Mouse (Mus musculus) hindbrain, embryonic 11.5 days (tissue): Measurements from ENCODE around the gene Elmo1. TPM values are rescaled to one million over a fixed set of nuclear protein-coding genes. Genes with fewer than 3 reads are reported as not detected.

Experiments used
- ATAC-seq: fragments of 200-750 bp; cut with Nextera tagmentation; 2 replicates; pipeline ENCODE4 v1.8.0; 2017; ENCODE audit warnings: mild to moderate bottlenecking, moderate TSS enrichment, moderate library complexity; ENCODE audit not compliant: low FRiP score
- DNase-seq: peaks from one replicate; pipeline ENCODE4 v3.0.0-alpha.2; 2015; ENCODE audit warnings: low spot score
- H3K27ac ChIP-seq: fragments of 300-500 bp; sonication (generic); 2 replicates; pipeline ENCODE4 v1.5.1; 2014; ENCODE audit warnings: mild to moderate bottlenecking, low read depth, low read length
- H3K27me3 ChIP-seq: fragments of 300-500 bp; sonication (generic); 2 replicates; pipeline ENCODE4 v1.6.1; 2014; ENCODE audit warnings: mild to moderate bottlenecking, low read length, moderate library complexity, mixed read lengths; ENCODE audit not compliant: control insufficient read depth, insufficient read depth
- H3K36me3 ChIP-seq: fragments of 300-500 bp; sonication (generic); 2 replicates; pipeline ENCODE4 v1.6.1; 2014; ENCODE audit warnings: mild to moderate bottlenecking, low read length, moderate library complexity, mixed read lengths; ENCODE audit not compliant: control insufficient read depth, insufficient read depth
- H3K4me1 ChIP-seq: fragments of 300-500 bp; sonication (generic); replicated peaks from 2 replicates; pipeline ENCODE4 v1.6.1; 2014; ENCODE audit warnings: low read length, mixed read lengths; ENCODE audit not compliant: control insufficient read depth, insufficient read depth
- H3K4me2 ChIP-seq: fragments of 300-500 bp; sonication (generic); replicated peaks from 2 replicates; pipeline ENCODE4 v1.6.1; 2014; ENCODE audit warnings: mild to moderate bottlenecking, low read depth, low read length
- H3K4me3 ChIP-seq: fragments of 300-500 bp; sonication (generic); 2 replicates; pipeline ENCODE4 v1.5.1; 2014; ENCODE audit warnings: low read depth, low read length
- H3K9ac ChIP-seq: fragments of 300-500 bp; sonication (generic); 2 replicates; pipeline ENCODE4 v1.6.1; 2014; ENCODE audit warnings: low read depth, low read length
- H3K9me3 ChIP-seq: fragments of 300-500 bp; sonication (generic); 2 replicates; pipeline ENCODE4 v1.6.1; 2016; ENCODE audit warnings: low read length; ENCODE audit not compliant: control insufficient read depth
- WGBS: fragments of 180-500 bp; shearing (Covaris S2); extraction: QIAGEN DNeasy Blood & Tissue Kit; methylation state at CpG from one replicate; pipeline ENCODE4 v1.1.7; 2014; 5-methylcytosine and 5-hydroxymethylcytosine counted together
- polyA plus RNA-seq: library from polyadenylated mRNA; unstranded; fragments of >200 nt; fragmentation: Nextera tagmentation; extraction: Ambion mirVana; gene quantifications from 2 replicates; pipeline ENCODE4 v1.2.1, GENCODE M21; 2014

The Elmo1 gene
- polyA plus RNA-seq, 1 experiment from 2014 or later = 22.9 TPM

DNA sequence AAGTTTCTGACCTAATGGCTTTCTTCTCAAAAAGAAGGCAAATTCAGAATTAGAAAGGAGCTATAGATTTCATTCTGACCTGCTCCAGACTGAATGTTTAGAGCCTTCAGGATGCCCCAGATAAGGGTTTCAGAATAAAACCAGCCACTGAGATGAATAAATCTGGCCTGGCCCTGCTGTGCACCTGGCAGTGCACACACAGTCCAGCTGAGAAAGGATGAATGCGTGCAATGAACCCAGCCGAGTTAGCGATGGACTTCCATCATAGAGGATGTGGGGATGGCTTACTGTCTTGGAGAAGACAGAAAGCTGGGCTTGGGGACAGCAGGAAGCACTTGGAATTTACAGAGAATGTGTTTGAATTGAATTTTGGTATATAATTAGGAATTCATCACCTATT is 413.0 kb downstream of the Elmo1 start:
- Histone ChIP-seq H3K4me3 (no peak overlapping the region), H3K36me3 (no peaks in the 10 kb centered on the region), H3K27me3 (no peaks in the 10 kb centered on the region), H3K9me3 (no peaks in the 10 kb centered on the region), H3K27ac (no peak overlapping the region), H3K4me2 (no peak overlapping the region), H3K4me1 (no peaks in the 10 kb centered on the region), H3K9ac (no peak overlapping the region)
- ATAC-seq (no peak), DNase-seq (no peak)
- WGBS = 77% methylated on average over 3 of the region's 3 CpGs

- no peaks in the 10 kb centered on the region for H3K9me3 ChIP-seq
- ATAC-seq = peak; percentile 72
- no peak overlapping the region for H3K4me2 ChIP-seq
- H3K9ac ChIP-seq = no peak overlapping the region
- no peak overlapping the region for H3K27ac ChIP-seq
- no peaks in the 10 kb centered on the region for H3K4me1 ChIP-seq
- H3K4me3 ChIP-seq = no peak overlapping the region
- H3K27me3 ChIP-seq = no peaks in the 10 kb centered on the region
- DNase-seq = peak; percentile 14
- 55% methylated on average over 10 of the region's 10 CpGs for WGBS
- no peaks in the 10 kb centered on the region for H3K36me3 ChIP-seq
Observed at GRCm38 (mm10) chr13:20507381-20508129, 417.2 kb downstream of the Elmo1 start.

DNA sequence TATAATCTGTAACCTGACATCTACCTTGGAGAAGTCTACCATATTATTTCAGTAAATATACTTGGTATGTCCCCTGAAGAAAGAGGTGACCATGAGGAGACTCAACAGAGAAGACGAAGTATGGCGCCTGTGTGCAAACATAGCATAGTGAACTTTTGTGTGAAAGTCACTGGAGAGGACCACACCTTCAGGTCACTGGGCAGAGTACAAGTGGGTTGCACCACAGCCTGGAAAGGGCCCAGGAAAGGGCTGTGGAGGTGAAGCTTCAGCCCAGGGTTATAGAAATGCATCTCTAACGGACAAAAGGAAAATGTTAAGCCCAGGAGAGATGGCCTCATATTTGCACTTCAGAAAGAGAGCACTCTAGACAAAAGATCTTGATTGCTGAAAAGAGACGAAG is 420.6 kb downstream of the Elmo1 start:
- no peak overlapping the region for H3K9ac ChIP-seq
- H3K4me1 ChIP-seq = no peaks in the 10 kb centered on the region
- no peaks in the 10 kb centered on the region for H3K27me3 ChIP-seq
- WGBS = 95% methylated on average over 4 of the region's 4 CpGs
- H3K4me3 ChIP-seq = no peak overlapping the region
- H3K36me3 ChIP-seq = no peaks in the 10 kb centered on the region
- no peak for DNase-seq
- H3K9me3 ChIP-seq = no peaks in the 10 kb centered on the region
- H3K4me2 ChIP-seq = no peak overlapping the region
- H3K27ac ChIP-seq = no peak overlapping the region
- no peak for ATAC-seq

DNA sequence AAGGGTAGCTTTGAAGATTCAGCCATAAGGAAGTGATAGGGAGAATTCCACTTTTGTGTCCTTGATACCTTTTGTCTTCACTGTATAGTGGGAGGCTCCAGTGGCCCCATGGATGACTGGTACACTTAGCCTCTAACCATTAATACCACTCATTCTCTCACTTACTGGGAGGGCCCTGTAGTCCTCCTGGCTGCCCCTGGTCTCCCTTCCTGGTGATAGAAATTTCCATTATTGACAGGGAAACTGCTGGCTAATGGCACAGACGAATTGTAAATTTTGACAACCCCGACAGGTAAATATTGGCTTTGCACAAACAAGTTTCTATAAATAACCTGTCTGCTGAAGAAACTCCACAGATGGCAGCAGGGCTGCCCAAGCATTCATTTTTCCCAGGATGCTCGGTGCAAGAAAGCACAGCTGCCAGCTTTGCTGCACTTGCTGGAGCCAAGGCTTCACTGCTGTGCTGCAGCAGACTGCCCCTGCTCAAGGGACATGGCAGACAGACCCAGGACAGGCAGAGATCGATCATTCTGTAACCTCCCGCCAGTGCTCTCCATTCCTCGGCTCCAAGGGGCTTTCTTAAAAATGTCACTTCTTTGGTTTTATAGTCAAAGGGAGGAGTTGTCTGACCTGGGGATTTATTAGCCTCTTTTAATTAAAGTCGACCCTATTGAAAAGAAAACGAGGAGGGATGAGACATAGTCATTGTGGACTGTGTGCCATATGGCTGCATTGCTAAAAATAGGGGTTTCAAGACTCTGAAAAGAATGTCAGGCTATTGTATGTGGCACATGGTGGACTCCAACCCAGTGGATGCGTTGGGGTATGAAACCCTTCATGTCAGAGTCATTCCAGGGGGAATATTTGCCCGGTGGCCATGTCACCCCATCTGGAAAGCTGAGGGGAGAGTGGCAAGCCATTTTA is 422.2 kb downstream of the Elmo1 start:
- Histone ChIP-seq H3K9ac (no peak overlapping the region), H3K4me3 (no peak overlapping the region), H3K9me3 (no peaks in the 10 kb centered on the region), H3K27me3 (no peaks in the 10 kb centered on the region), H3K4me1 (no peaks in the 10 kb centered on the region), H3K4me2 (no peak overlapping the region), H3K36me3 (no peaks in the 10 kb centered on the region), H3K27ac (peak overlapping the region; percentile 39; the same call in 1 of the 2 replicates)
- ATAC-seq = peak; percentile 79
- DNase-seq = no peak
- 50% methylated on average over 10 of the region's 10 CpGs for WGBS

- ATAC-seq (no peak), DNase-seq (no peak)
- no peaks in the 10 kb centered on the region for H3K4me1 ChIP-seq
- no peaks in the 10 kb centered on the region for H3K36me3 ChIP-seq
- H3K9me3 ChIP-seq = no peaks in the 10 kb centered on the region
- H3K27me3 ChIP-seq = no peaks in the 10 kb centered on the region
- no peak overlapping the region for H3K9ac ChIP-seq
- H3K27ac ChIP-seq = no peak overlapping the region
- WGBS = 90% methylated on average over 3 of the region's 3 CpGs
- H3K4me3 ChIP-seq = no peak overlapping the region
- no peak overlapping the region for H3K4me2 ChIP-seq
Observed at GRCm38 (mm10) chr13:20514721-20515120, 424.3 kb downstream of the Elmo1 start.

DNA sequence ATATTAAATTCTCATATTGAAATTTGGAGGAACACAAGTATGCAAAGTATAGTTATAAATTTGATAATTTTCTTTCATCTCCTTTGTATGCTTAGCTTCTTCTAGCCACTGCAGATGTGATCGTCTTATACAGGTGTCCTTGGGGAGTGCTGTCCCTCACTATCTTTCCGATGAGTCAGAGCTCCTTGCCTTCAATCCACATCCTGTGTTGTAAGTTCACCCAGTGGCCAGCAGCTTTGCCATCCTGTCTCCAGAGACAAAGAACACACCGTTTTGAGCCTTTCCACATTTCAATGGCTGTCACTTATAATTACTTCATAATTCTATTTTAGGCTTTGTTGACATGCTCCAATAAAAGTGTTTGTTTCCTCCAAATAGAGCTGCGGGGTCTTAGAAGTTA is 425.7 kb downstream of the Elmo1 start:
- H3K9me3 ChIP-seq = no peaks in the 10 kb centered on the region
- no peaks in the 10 kb centered on the region for H3K4me1 ChIP-seq
- ATAC-seq = no peak
- H3K27me3 ChIP-seq = no peaks in the 10 kb centered on the region
- no peak for DNase-seq
- no peak overlapping the region for H3K4me3 ChIP-seq
- WGBS = 84% methylated on average over 4 of the region's 4 CpGs
- H3K4me2 ChIP-seq = no peak overlapping the region
- H3K36me3 ChIP-seq = no peaks in the 10 kb centered on the region
- H3K9ac ChIP-seq = no peak overlapping the region
- no peak overlapping the region for H3K27ac ChIP-seq

- Histone ChIP-seq H3K27ac (no peak overlapping the region), H3K27me3 (no peaks in the 10 kb centered on the region), H3K4me2 (no peak overlapping the region), H3K9ac (no peak overlapping the region), H3K9me3 (no peaks in the 10 kb centered on the region), H3K36me3 (no peaks in the 10 kb centered on the region), H3K4me3 (no peak overlapping the region), H3K4me1 (no peaks in the 10 kb centered on the region)
- 87% methylated on average over 4 of the region's 4 CpGs for WGBS
- DNase-seq (no peak), ATAC-seq (no peak)
Observed at GRCm38 (mm10) chr13:20517702-20518101, 427.3 kb downstream of the Elmo1 start.

- DNase-seq = no peak
- 86% methylated on average over 3 of the region's 3 CpGs for WGBS
- no peak for ATAC-seq
- H3K27ac ChIP-seq = no peak overlapping the region
- H3K27me3 ChIP-seq = no peaks in the 10 kb centered on the region
- no peak overlapping the region for H3K4me2 ChIP-seq
- H3K4me3 ChIP-seq = no peak overlapping the region
- H3K9ac ChIP-seq = no peak overlapping the region
- H3K36me3 ChIP-seq = no peaks in the 10 kb centered on the region
- H3K9me3 ChIP-seq = no peaks in the 10 kb centered on the region
- H3K4me1 ChIP-seq = no peaks in the 10 kb centered on the region
Observed at GRCm38 (mm10) chr13:20521492-20521891, 431.1 kb downstream of the Elmo1 start.
